Mouse (Mus musculus): ENCODE results near the gene Fut4.

Fut4 gene

GRCm38 (mm10) chr9:14752001-14752522 lies at the start of gene Fut4:
Gene Fut4, minus strand, starts transcription at chr9:14752393.
- DNase-seq (ENCODE audit: low read depth, low spot score), result no peak

- no peak for DNase-seq (ENCODE audit: low read depth, low spot score)
These were observed 35.2 kb upstream of the Fut4 start for GRCm38 (mm10) chr9:14787356-14787755.

DNA sequence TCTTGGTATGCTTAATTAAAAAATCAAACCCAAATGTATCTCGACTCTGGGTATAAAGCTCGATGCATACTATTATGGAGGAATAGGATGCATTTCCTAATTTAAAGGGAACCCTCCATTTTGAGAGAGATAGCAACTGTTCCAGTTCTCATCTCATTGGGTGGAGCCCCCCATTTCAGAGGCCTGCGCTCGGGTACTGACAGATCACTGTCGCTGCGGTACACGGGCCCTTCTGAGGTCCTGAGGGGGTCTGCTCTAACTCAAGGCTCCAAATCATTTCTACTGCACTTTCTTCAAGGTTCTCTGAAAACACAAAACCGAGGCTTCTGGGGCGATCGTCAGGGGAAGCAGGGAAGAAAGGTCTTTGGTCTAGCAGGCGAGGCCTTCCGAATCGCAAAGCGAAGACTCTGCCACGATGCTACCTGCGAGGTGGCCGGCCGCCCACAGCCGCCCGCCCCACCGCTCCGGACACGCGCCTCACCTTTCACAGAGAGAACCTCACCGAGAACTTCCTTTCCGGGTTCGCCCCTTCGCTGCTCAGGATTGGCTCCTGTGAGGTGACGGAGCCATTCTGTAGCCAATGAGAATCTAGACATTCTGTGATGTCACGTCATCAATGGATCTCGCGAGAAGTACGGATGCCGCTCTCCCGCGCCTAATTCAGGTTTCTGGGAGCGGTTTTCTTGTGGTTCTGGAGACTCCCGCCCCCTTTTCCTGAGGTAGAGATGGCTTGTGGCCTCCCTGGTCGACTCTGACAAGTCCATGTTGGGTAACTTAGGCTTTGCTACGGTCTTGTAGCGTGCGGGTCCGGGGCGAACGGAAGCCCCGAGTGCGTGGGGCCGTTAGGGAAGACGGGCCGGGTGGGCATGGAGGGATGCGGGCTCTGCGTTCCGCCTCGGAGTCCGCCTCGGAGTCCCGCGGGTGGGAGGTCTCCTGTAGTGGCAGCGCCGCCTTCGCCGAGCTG lies 32.1 kb upstream of the Fut4 start, which contains the start of the genes Mre11a and Ankrd49:
Gene Mre11a (plus strand): TSS at position 616 of the 964 bp plus-strand sequence.
Gene Ankrd49 (minus strand): TSS at position 818 of the 964 bp plus-strand sequence.
- peak; percentile 97 for DNase-seq (ENCODE audit: low read depth, low spot score)

DNA sequence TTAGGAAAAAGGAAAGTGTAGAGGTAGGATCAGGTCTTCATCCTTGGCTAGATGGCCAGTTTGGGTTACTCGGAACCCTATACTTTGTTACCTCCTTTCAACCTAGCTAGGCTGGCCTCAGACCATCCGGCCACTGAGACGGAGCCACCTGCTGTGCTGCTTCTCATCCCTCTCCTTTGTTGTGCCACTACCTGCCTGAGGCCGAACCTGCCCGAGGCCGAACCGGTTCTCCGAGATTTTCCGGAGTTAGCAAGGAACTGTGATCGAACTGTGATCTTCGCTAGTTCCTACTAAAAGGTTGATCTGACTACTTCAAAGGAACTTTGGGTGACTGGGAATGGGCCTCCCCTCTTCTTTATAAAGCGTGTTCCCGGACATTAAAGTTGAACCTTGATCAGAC lies 26.1 kb upstream of the Fut4 start:
- DNase-seq (ENCODE audit: low read depth, low spot score), result no peak

- DNase-seq (ENCODE audit: low read depth, low spot score), result no peak
These were observed 21.6 kb upstream of the Fut4 start for GRCm38 (mm10) chr9:14773813-14774212.

DNA sequence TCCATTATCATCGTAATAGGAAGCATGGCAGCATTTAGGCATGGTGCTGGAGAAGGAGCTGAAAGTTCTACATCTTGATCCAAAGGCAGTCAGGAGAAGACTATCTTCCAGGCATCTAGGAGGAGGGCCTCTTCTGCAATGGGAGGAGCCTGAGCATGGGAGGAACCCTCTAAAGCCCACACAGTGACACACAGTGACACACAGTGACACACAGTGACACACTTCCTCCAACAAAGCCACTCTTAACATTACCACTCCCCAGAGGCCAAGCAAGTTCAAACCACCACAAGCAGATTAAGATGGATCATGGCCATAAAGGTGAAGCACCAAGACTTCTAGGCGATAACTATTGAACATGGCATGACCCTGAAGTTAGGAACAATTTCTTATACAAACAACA lies 19.9 kb upstream of the Fut4 start:
- DNase-seq (ENCODE audit: low read depth, low spot score), result no peak

GRCm38 (mm10) chr9:14770803-14771471 lies 18.7 kb upstream of the Fut4 start, which contains the start of gene 1700012B09Rik:
Gene 1700012B09Rik, minus strand, starts transcription at chr9:14771030.
- DNase-seq (ENCODE audit: low read depth, low spot score), result no peak

DNA sequence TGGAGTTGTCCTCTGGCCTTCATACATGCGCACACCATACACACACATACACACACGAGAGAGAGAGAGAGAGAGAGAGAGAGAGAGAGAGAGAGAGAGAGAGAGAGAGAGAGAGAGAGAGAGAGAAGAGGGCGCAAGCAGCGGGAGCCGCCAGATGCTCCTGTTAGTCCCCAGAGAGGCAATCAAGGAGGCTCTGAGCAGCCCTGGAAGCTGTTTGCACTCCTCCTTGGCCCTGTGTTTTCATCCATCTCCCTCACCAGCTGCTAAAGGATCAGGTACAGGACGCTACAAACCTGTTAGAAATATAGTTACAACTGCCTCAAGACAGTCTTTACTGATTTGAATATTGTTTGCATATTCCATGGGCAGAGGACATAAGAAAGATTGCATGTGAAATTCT lies 17.6 kb upstream of the Fut4 start:
- DNase-seq (ENCODE audit: low read depth, low spot score), result no peak

GRCm38 (mm10) chr9:14764765-14765164 lies 12.6 kb upstream of the Fut4 start:
- no peak for DNase-seq (ENCODE audit: low read depth, low spot score)

DNA sequence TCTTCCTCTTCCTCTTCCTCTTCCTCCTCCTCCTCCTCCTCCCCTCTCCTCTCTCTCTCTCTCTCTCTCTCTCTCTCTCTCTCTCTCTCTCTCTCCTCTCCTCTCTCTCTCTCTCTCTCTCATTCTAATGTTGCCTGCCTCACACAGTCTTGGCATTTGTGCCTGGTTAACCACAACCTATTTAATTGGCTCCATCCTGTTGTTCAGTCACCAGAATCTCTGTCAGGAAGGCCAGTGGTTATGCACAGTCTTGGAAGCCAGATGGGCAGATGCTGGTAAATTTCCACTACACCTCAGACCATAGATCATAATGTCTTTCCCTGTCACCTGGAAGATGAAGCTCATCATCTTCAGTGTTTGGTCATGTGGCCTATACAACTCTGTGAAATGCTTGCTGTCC lies 7.1 kb upstream of the Fut4 start:
- DNase-seq (ENCODE audit: low read depth, low spot score), result no peak

- no peak for DNase-seq (ENCODE audit: low read depth, low spot score)
These were observed 6.4 kb upstream of the Fut4 start for GRCm38 (mm10) chr9:14758590-14758989.

DNA sequence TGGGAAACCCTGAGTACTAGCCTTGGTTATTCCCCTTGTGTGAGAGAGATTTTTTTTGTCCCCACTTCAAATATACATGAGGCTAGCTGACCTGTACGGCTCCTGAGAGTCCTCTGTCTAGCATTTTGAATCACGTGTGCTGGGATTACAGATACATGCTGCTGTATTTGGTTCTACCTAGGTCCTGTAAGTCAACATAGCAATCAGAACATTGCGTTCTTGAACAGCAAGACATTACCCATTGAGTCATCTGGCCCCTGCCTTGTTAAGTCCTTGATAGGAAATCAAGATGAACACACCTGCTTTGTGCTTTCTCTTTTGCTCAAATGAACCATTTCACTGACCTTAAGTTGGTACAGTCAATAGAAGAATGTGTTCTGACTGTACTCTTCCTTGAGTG lies 2.3 kb upstream of the Fut4 start:
- DNase-seq (ENCODE audit: low read depth, low spot score), result no peak

DNA sequence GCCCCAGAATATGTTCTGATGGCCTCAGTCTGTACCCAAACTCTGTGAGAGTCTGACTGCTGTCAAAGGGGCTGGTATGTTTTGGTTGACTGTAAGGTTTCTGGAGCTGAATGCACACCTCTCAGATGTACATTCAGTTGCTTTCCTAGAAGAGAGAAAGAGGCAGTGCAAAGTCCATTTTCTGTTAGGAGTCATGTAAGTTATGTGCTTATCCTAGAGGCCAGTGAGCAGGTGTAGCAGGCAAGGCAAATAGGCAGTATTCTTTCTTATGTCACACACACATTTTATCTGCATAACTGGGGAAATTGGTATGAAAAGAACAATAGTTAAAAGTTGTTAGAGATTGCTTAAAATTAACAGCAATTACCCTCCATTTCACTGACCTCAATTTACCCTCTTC lies 1.8 kb upstream of the Fut4 start:
- DNase-seq (ENCODE audit: low read depth, low spot score), result no peak

- no peak for DNase-seq (ENCODE audit: low read depth, low spot score)
These were observed 641 bp downstream of the Fut4 start for GRCm38 (mm10) chr9:14751503-14752000.

- no peak for DNase-seq (ENCODE audit: low read depth, low spot score)
These were observed 1.2 kb downstream of the Fut4 start for GRCm38 (mm10) chr9:14750901-14751502.

- no peak for DNase-seq (ENCODE audit: low read depth, low spot score)
These were observed 11.9 kb downstream of the Fut4 start, which contains the start of gene Piwil4 for GRCm38 (mm10) chr9:14740151-14740924. Gene Piwil4, minus strand, starts transcription at chr9:14740733.

DNA sequence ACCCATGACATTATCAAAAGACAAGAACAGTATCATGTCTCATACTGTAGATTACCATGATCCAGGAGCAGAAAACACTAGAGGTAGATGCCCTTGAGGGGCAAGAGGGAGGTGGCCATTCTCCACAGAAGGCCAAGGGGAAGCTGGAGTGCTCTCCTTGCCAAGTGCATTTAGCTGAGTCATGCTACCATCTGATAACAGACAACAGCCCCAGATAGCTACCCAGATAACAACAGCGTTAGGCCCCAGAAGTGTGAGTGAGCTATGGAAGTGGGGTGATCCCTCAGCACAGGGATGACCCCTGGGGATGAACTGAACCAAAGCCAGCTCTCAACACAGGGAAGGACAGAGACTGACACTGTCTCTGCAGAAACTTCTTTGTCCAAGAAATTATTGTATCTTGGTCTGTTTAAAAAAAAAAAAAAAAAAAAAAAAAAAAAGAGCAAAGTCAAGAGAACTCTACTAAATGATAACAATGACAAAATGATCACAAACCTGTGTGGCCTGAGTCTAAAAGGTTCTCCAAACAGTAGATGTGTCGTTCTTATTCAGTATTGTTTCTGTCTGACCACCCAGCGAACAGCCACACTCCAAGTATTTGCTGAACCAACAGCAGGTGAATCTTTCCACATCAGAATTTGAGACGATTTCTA lies 12.6 kb downstream of the Fut4 start:
- DNase-seq (ENCODE audit: low read depth, low spot score), result no peak

DNA sequence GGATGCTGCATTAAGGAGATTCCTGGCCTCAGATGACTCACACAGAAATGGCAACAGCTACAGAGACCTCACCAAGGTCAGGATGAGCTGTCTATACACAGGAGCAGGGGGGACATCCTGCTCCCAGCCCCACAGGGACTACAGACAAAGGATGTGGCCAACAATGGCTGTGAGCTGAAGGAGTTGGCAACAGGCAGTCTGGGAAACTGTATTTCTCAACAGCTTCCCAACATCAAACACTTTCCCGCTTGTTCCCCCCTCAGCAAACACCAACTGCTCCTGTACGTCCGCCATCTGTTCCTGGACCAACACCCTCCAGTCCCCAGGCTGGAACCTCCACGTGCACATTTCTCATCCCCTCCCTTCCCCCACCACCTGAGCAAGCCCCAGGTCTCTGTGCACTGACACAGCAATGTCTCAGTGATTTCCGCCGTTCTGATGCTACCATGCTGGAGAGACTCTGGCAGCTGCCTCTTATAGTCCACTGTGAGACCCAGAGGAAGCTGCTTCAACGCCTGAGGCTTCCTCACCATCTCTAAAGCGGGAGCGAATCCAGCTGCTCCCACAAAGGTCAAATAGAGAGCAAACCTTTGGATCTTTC lies 21.2 kb downstream of the Fut4 start:
- DNase-seq (ENCODE audit: low read depth, low spot score), result no peak

DNA sequence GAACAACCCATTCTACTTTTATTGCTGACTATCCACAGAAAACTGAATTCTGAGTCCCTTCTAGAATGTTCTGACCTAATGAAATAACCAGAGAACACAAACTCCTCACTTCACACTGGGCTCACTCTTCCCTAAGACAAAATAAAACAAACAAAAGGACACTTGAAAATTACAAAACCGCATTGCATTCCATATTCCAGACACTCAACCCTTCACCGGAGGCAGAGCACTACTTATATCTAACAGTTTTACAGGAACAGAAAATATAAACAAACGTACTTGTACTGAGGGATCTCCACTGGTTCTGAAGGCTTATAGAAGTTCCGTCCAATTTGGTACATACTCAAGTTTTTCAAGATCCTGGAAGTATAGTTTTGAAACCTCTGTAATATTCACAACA lies 23.8 kb downstream of the Fut4 start:
- DNase-seq (ENCODE audit: low read depth, low spot score), result no peak

GRCm38 (mm10) chr9:14726629-14727028 lies 25.6 kb downstream of the Fut4 start:
- DNase-seq (ENCODE audit: low read depth, low spot score), result no peak
